Mouse (Mus musculus) myocyte (in vitro differentiated cells): ENCODE measurements around the gene Fndc3a.

Source experiments
- CEBPB ChIP-seq: IDR thresholded peaks from 2 replicates; pipeline ENCODE4 v1.6.1; 2011; ENCODE audit warnings: mild to moderate bottlenecking, moderate library complexity; ENCODE audit not compliant: poor library complexity, insufficient read depth, severe bottlenecking
- E2F4 ChIP-seq: IDR thresholded peaks from one replicate; pipeline ENCODE4 v1.6.1; 2011; ENCODE audit warnings: mild to moderate bottlenecking, control low read depth, moderate library complexity; ENCODE audit not compliant: insufficient read depth
- MAX ChIP-seq: IDR thresholded peaks from one replicate; pipeline ENCODE4 v1.6.1; 2011; ENCODE audit warnings: low read depth, mild to moderate bottlenecking, control low read depth
- MYOD1 ChIP-seq, 3 experiments: IDR thresholded peaks; one replicate each; pipeline ENCODE4 v1.6.1; 2011; ENCODE audit warnings: control low read depth in 2 of 3, low read depth in 2 of 3, mild to moderate bottlenecking in 2 of 3, moderate library complexity in 1 of 3; ENCODE audit not compliant: insufficient read length in 2 of 3, control insufficient read depth in 1 of 3
- MYOG ChIP-seq, 3 experiments: IDR thresholded peaks; one replicate each; pipeline ENCODE4 v1.6.1; 2011; ENCODE audit warnings: control low read depth in 2 of 3, low read depth in 2 of 3, mild to moderate bottlenecking in 2 of 3; ENCODE audit not compliant: insufficient read length in 2 of 3, control insufficient read depth in 1 of 3, insufficient read depth in 1 of 3
- POLR2A ChIP-seq: IDR thresholded peaks from one replicate; pipeline ENCODE4 v1.6.1; 2011; ENCODE audit warnings: low read depth, mild to moderate bottlenecking, control low read depth, moderate library complexity; ENCODE audit not compliant: insufficient read length
- POLR2AphosphoS2 ChIP-seq: IDR thresholded peaks from one replicate; pipeline ENCODE4 v1.6.1; 2011; ENCODE audit warnings: low read depth, control low read depth; ENCODE audit not compliant: insufficient read length
- TCF12 ChIP-seq: IDR thresholded peaks from one replicate; pipeline ENCODE4 v1.6.1; 2011; ENCODE audit warnings: mild to moderate bottlenecking, control low read depth; ENCODE audit not compliant: poor library complexity, insufficient read depth, severe bottlenecking

DNA sequence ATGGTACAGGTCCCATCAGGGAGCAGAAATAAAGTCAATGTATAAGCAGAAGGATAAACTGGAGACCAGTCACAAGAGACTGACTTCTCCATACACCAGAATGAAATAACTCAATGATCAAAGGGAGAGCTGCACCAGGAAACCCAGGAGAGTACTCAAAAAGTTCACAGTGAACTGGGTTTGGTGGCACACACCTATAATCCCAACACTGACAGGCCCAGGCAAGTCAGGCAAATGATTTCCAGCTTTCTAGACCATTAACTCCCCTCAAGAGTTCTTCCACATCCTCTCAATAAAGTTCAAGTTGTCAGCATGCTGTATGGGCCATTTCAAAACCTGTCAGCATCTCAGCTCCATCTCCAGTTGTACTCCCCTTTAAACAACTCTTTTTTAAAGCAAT, 64.3 kb downstream of the Fndc3a start:
- TF ChIP-seq MYOG (IDR thresholded peaks at IDR 0.05; ENCODE audit: control insufficient read depth in 1 of 3, insufficient read depth in 1 of 3, insufficient read length in 2 of 3, low read depth in 2 of 3) (no peak), MYOD1 (IDR thresholded peaks at IDR 0.05; ENCODE audit: control insufficient read depth in 1 of 3, insufficient read length in 2 of 3, low read depth in 2 of 3) (no peak), POLR2AphosphoS2 (no peak), POLR2A (no peak), TCF12 (no peak), MAX (no peak), CEBPB (no peak), E2F4 (no peak)
